Mouse (Mus musculus): ENCODE results near the gene Dnah2. TPM values are rescaled to one million over a fixed set of nuclear protein-coding genes. Genes with fewer than 3 reads are reported as not detected.

Dnah2 gene
- polyA plus RNA-seq, 1 experiment from 2014 or later, result 0.95 TPM

GRCm38 (mm10) chr11:69516661-69517060 is 32.2 kb downstream of the Dnah2 start:
- no peak for DNase-seq (ENCODE audit: low spot score)
- H3K27ac ChIP-seq, result no peak overlapping the region
- no peak overlapping the region for H3K4me3 ChIP-seq
- H3K27me3 ChIP-seq (ENCODE audit: insufficient read depth, poor library complexity, severe bottlenecking), result peaks cover 42% of the 10 kb centered on the region
- WGBS, result 66% methylated on average over 3 of the region's 3 CpGs
- H3K4me1 ChIP-seq, result peaks cover 31% of the 10 kb centered on the region
- no peaks in the 10 kb centered on the region for H3K36me3 ChIP-seq
- H3K9me3 ChIP-seq, result no peaks in the 10 kb centered on the region

- Histone ChIP-seq H3K27me3 (ENCODE audit: insufficient read depth, poor library complexity, severe bottlenecking) (peaks cover 42% of the 10 kb centered on the region), H3K27ac (no peak overlapping the region), H3K4me3 (no peak overlapping the region), H3K4me1 (peaks cover 31% of the 10 kb centered on the region), H3K36me3 (no peaks in the 10 kb centered on the region), H3K9me3 (no peaks in the 10 kb centered on the region)
- no peak for DNase-seq (ENCODE audit: low spot score)
- WGBS, result 65% methylated on average over 15 of the region's 15 CpGs
Measured at GRCm38 (mm10) chr11:69516151-69516640, 32.7 kb downstream of the Dnah2 start.

DNA sequence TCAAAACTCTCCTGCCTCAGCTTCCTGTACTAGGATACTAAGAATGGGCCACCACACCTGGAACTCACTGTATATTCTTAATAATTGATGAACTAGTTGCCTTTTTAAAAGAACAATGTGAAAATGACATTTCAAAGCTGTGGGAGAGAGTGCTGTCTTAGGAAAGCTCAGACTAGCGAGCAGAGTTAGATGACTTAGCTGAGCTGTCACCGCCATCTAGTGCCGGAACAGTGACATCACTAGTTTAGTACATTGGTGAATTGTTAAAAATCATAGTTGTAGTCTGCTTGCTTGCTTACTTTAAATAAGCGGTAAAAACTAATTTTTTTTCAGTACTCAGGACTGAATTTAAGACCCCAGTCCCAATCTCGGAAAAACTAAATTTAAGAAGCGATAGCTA is 35.1 kb downstream of the Dnah2 start:
- Histone ChIP-seq H3K36me3 (no peaks in the 10 kb centered on the region), H3K4me1 (peaks cover 24% of the 10 kb centered on the region), H3K9me3 (no peaks in the 10 kb centered on the region), H3K4me3 (no peak overlapping the region), H3K27ac (peak overlapping the region; percentile 24; the same call in 1 of the 2 replicates), H3K27me3 (ENCODE audit: insufficient read depth, poor library complexity, severe bottlenecking) (peaks cover 42% of the 10 kb centered on the region)
- DNase-seq (ENCODE audit: low spot score), result no peak
- 9% methylated on average over 6 of the region's 6 CpGs for WGBS

DNA sequence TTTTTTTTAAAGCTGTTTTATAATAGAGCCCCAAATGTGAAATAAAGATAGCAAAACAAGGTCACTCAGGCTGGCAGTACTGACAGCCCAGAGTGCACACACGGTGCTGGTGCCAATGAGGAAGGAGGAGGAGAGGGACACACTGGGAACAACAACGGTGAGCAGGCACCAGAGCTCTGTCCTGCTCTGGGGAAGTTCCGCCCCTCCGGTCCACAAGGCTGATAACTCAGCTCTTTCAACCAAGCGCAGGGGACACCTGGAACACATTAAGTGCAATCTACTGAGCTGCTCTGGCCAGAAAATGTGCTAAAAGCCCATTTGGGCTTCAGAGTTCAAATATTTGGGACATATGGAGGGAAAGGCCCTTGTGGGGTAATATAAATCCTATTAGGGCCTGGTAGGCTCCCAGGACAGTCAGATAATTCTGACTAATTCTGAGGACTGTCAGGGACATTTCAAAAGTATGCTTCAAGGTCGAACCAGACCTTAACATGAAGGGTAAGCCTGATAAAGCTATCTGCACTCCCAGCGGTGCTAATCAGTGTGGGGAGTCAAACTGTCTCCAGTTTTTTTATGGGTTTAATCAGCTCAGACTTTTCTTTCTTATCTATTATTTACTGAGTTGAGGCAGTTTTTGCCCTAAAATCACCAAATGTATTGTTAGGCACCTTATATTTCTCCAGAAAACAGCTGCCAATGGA is 38.0 kb downstream of the Dnah2 start:
- no peaks in the 10 kb centered on the region for H3K9me3 ChIP-seq
- H3K36me3 ChIP-seq, result no peaks in the 10 kb centered on the region
- peaks cover 24% of the 10 kb centered on the region for H3K4me1 ChIP-seq
- 3% methylated on average over 7 of the region's 7 CpGs for WGBS
- H3K4me3 ChIP-seq, result no peak overlapping the region; the same call in 1 of the 2 replicates
- peak overlapping the region; percentile 75 for H3K27ac ChIP-seq
- no peak for DNase-seq (ENCODE audit: low spot score)
- peaks cover 15% of the 10 kb centered on the region for H3K27me3 ChIP-seq (ENCODE audit: insufficient read depth, poor library complexity, severe bottlenecking)

- Histone ChIP-seq H3K9me3 (no peaks in the 10 kb centered on the region), H3K27me3 (ENCODE audit: insufficient read depth, poor library complexity, severe bottlenecking) (no peaks in the 10 kb centered on the region), H3K4me1 (peaks cover 29% of the 10 kb centered on the region), H3K36me3 (no peaks in the 10 kb centered on the region), H3K4me3 (no peak overlapping the region), H3K27ac (no peak overlapping the region; the same call in 1 of the 2 replicates)
- 30% methylated on average over 4 of the region's 4 CpGs for WGBS
- no peak for DNase-seq (ENCODE audit: low spot score)
Measured at GRCm38 (mm10) chr11:69503863-69504280, 45.0 kb downstream of the Dnah2 start.

DNA sequence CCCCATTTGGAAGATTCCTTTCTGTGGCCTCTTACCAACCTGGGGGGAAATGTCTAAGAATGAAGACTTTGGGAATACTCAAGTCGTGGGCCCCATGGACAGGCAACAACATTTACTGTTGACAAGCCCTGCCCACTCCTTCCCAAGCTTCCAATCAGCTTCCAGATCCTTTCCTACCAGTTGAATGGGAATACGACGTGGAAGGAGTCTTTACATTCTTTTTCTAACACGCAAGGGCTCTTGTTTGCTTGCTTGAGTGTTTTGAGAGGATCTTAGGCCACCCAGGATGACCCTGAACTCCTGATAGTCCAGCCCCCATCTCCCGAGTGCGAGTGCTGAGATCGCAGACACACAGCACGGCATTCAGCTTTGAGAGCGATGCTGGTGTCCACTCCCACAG is 47.4 kb downstream of the Dnah2 start:
- Histone ChIP-seq H3K9me3 (no peaks in the 10 kb centered on the region), H3K4me1 (peaks cover 29% of the 10 kb centered on the region), H3K27ac (peak overlapping the region; percentile 47), H3K27me3 (ENCODE audit: insufficient read depth, poor library complexity, severe bottlenecking) (no peaks in the 10 kb centered on the region), H3K4me3 (peak overlapping the region; percentile 18), H3K36me3 (no peaks in the 10 kb centered on the region)
- no peak for DNase-seq (ENCODE audit: low spot score)
- 47% methylated on average over 9 of the region's 9 CpGs for WGBS

GRCm38 (mm10) chr11:69499140-69499539 is 49.8 kb downstream of the Dnah2 start:
- no peak for DNase-seq (ENCODE audit: low spot score)
- H3K27ac ChIP-seq, result no peak overlapping the region
- H3K4me3 ChIP-seq, result no peak overlapping the region
- H3K9me3 ChIP-seq, result no peaks in the 10 kb centered on the region
- H3K4me1 ChIP-seq, result peaks cover 26% of the 10 kb centered on the region
- 86% methylated on average over 11 of the region's 11 CpGs for WGBS
- 0 out of 2 replicates have a peak, but pooled peaks cover 4% of the 10 kb centered on the region for H3K36me3 ChIP-seq
- H3K27me3 ChIP-seq (ENCODE audit: insufficient read depth, poor library complexity, severe bottlenecking), result no peaks in the 10 kb centered on the region

- no peak for DNase-seq (ENCODE audit: low spot score)
- Histone ChIP-seq H3K4me1 (peaks cover 11% of the 10 kb centered on the region; the same call in 1 of the 2 replicates), H3K9me3 (no peaks in the 10 kb centered on the region), H3K4me3 (no peak overlapping the region), H3K36me3 (0 out of 2 replicates have a peak, but pooled peaks cover 4% of the 10 kb centered on the region), H3K27me3 (ENCODE audit: insufficient read depth, poor library complexity, severe bottlenecking) (peaks cover 7% of the 10 kb centered on the region; the same call in 1 of the 2 replicates), H3K27ac (no peak overlapping the region)
- 81% methylated on average over 7 of the region's 7 CpGs for WGBS
Measured at GRCm38 (mm10) chr11:69491711-69492110, 57.2 kb downstream of the Dnah2 start.

DNA sequence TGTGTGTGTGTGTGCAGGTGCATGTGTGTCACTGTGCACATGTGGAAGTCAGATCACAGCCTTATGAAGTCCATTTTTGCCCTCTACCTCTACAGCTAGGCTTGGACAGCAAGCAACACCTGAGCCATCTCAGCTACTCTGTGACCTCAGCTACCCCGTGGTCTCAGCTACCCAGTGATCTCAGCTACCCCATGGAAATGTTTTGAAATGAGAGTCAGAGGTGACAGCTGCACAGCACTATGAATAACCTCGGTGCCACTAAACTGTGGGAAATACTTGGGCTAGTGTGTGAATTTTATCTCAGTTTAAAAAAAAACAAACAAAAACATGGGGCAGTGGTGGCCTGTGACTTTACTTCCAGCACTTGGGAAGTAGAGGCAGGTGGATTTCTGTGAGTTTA is 58.0 kb downstream of the Dnah2 start:
- H3K9me3 ChIP-seq, result no peaks in the 10 kb centered on the region
- H3K36me3 ChIP-seq, result no peaks in the 10 kb centered on the region
- 57% methylated on average over 2 of the region's 2 CpGs for WGBS
- H3K27me3 ChIP-seq (ENCODE audit: insufficient read depth, poor library complexity, severe bottlenecking), result peaks cover 7% of the 10 kb centered on the region; the same call in 1 of the 2 replicates
- no peak overlapping the region for H3K4me3 ChIP-seq
- H3K27ac ChIP-seq, result no peak overlapping the region
- DNase-seq (ENCODE audit: low spot score), result no peak
- H3K4me1 ChIP-seq, result peaks cover 11% of the 10 kb centered on the region; the same call in 1 of the 2 replicates

DNA sequence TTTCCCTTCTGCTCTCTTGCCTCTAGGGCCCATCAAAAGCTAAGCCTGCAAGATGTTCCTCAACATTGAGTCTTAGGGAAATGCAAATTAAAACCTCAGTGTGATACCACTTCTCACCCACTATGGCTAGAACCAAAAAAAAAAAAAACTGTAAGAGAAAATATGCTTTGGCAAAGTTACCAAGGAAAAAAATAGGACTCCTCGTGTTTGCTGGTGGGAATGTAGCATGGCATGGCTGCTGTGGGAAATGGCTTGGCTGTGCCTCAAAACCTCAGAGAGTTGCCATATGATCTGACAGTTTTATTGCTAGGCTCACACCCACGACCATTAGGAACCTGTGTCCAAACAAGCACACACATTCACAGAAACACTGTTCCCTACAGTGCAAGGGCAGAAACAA is 61.4 kb downstream of the Dnah2 start:
- DNase-seq (ENCODE audit: low spot score), result no peak
- Histone ChIP-seq H3K4me1 (peaks cover 11% of the 10 kb centered on the region; the same call in 1 of the 2 replicates), H3K36me3 (no peaks in the 10 kb centered on the region), H3K27ac (no peak overlapping the region), H3K4me3 (no peak overlapping the region), H3K27me3 (ENCODE audit: insufficient read depth, poor library complexity, severe bottlenecking) (no peaks in the 10 kb centered on the region), H3K9me3 (no peaks in the 10 kb centered on the region)
- WGBS, result 79% methylated on average over 2 of the region's 2 CpGs

GRCm38 (mm10) chr11:69477645-69478044 is 71.3 kb downstream of the Dnah2 start:
- 75% methylated on average over 8 of the region's 8 CpGs for WGBS
- H3K4me1 ChIP-seq, result peaks cover 38% of the 10 kb centered on the region
- no peaks in the 10 kb centered on the region for H3K36me3 ChIP-seq
- no peak for DNase-seq (ENCODE audit: low spot score)
- H3K4me3 ChIP-seq, result no peak overlapping the region
- no peaks in the 10 kb centered on the region for H3K9me3 ChIP-seq
- H3K27ac ChIP-seq, result peak overlapping the region; percentile 9
- 0 out of 2 replicates have a peak, but pooled peaks cover 6% of the 10 kb centered on the region for H3K27me3 ChIP-seq (ENCODE audit: insufficient read depth, poor library complexity, severe bottlenecking)

- Histone ChIP-seq H3K36me3 (no peaks in the 10 kb centered on the region), H3K27ac (no peak overlapping the region), H3K4me3 (no peak overlapping the region), H3K27me3 (ENCODE audit: insufficient read depth, poor library complexity, severe bottlenecking) (0 out of 2 replicates have a peak, but pooled peaks cover 6% of the 10 kb centered on the region), H3K9me3 (no peaks in the 10 kb centered on the region), H3K4me1 (peaks cover 45% of the 10 kb centered on the region)
- no peak for DNase-seq (ENCODE audit: low spot score)
- 89% methylated on average over 10 of the region's 10 CpGs for WGBS
Measured at GRCm38 (mm10) chr11:69476802-69477201, 72.1 kb downstream of the Dnah2 start.

GRCm38 (mm10) chr11:69474737-69475136 is 74.2 kb downstream of the Dnah2 start:
- 4% methylated on average over 5 of the region's 5 CpGs for WGBS
- DNase-seq (ENCODE audit: low spot score), result no peak

More at GRCm38 (mm10) chr11:69474737-69475136, 74.2 kb downstream of the Dnah2 start:
- no peaks in the 10 kb centered on the region for H3K9me3 ChIP-seq
- peak overlapping the region; percentile 49; the same call in 1 of the 2 replicates for H3K27ac ChIP-seq
- H3K4me3 ChIP-seq, result no peak overlapping the region; the same call in 1 of the 2 replicates
- 0 out of 2 replicates have a peak, but pooled peaks cover 6% of the 10 kb centered on the region for H3K27me3 ChIP-seq (ENCODE audit: insufficient read depth, poor library complexity, severe bottlenecking)
- H3K36me3 ChIP-seq, result no peaks in the 10 kb centered on the region
- H3K4me1 ChIP-seq, result peaks cover 52% of the 10 kb centered on the region
